Mouse (Mus musculus) liver, embryonic 15.5 days (tissue): ENCODE data around the gene Mmp23. TPM values are rescaled to one million over a fixed set of nuclear protein-coding genes. Genes with fewer than 3 reads are reported as not detected.

Source experiments
- polyA plus RNA-seq: library from polyadenylated mRNA; unstranded; fragments of >200 nt; fragmentation: Nextera tagmentation; extraction: Ambion mirVana; gene quantifications from 2 replicates; pipeline ENCODE4 v1.2.1, GENCODE M21; 2015

The Mmp23 gene
- polyA plus RNA-seq, 1 experiment from 2014 or later: 4.9 TPM

Other genes starting within 250 kb of the Mmp23 start
- 0.07 and 0.14 TPM in 2 replicates for gene Cfap74, start 244.2 kb downstream of the Mmp23 start, polyA plus RNA-seq
- gene Tmem52, start 184.3 kb downstream of the Mmp23 start, polyA plus RNA-seq: 0.50 TPM in 1 of 2 replicates, not detected in the other
- 100 and 106 TPM in 2 replicates for gene Gnb1, start 162.0 kb downstream of the Mmp23 start, polyA plus RNA-seq
- gene Nadk, start 91.0 kb downstream of the Mmp23 start, polyA plus RNA-seq: 46.9 and 51.4 TPM in 2 replicates
- gene Slc35e2, start 52.0 kb downstream of the Mmp23 start, polyA plus RNA-seq: 5.4 and 5.9 TPM in 2 replicates
- 18.6 and 19.9 TPM in 2 replicates for gene Cdk11b, start 28.5 kb downstream of the Mmp23 start, polyA plus RNA-seq
- not detected in 2 replicates for gene Gm10563, start 8.0 kb downstream of the Mmp23 start, polyA plus RNA-seq
- 3.8 and 5.2 TPM in 2 replicates for gene Mib2, start 15.8 kb upstream of the Mmp23 start, polyA plus RNA-seq
- gene Fndc10, start 41.0 kb upstream of the Mmp23 start, polyA plus RNA-seq: 0.24 and 0.48 TPM in 2 replicates
- gene Ssu72, start 51.4 kb upstream of the Mmp23 start, polyA plus RNA-seq: 52.0 and 52.4 TPM in 2 replicates
- 0.08 and 0.10 TPM in 2 replicates for gene Tmem240, start 81.4 kb upstream of the Mmp23 start, polyA plus RNA-seq
- gene Atad3a, start 107.7 kb upstream of the Mmp23 start, polyA plus RNA-seq: 47.9 and 56.5 TPM in 2 replicates
- gene Vwa1, start 121.3 kb upstream of the Mmp23 start, polyA plus RNA-seq: 0.33 and 0.54 TPM in 2 replicates
- 0.13 and 0.22 TPM in 2 replicates for gene Tmem88b, start 132.5 kb upstream of the Mmp23 start, polyA plus RNA-seq
- gene Ankrd65, start 137.1 kb upstream of the Mmp23 start, polyA plus RNA-seq: 0.07 TPM in 1 of 2 replicates, not detected in the other
- gene Mrpl20, start 149.5 kb upstream of the Mmp23 start, polyA plus RNA-seq: 135 and 141 TPM in 2 replicates
- 65.6 and 77.1 TPM in 2 replicates for gene Ccnl2, start 159.1 kb upstream of the Mmp23 start, polyA plus RNA-seq
- gene Aurkaip1, start 177.9 kb upstream of the Mmp23 start, polyA plus RNA-seq: 94.0 and 108 TPM in 2 replicates
- 7.7 and 9.9 TPM in 2 replicates for gene Mxra8, start 186.3 kb upstream of the Mmp23 start, polyA plus RNA-seq
- gene Dvl1, start 194.0 kb upstream of the Mmp23 start, polyA plus RNA-seq: 5.0 and 6.9 TPM in 2 replicates
- gene Tas1r3, start 210.0 kb upstream of the Mmp23 start, polyA plus RNA-seq: 0.08 and 0.15 TPM in 2 replicates
- gene Cptp, start 216.1 kb upstream of the Mmp23 start, polyA plus RNA-seq: 7.5 and 8.9 TPM in 2 replicates
- gene Ints11, start 216.2 kb upstream of the Mmp23 start, polyA plus RNA-seq: 34.3 and 37.6 TPM in 2 replicates
- 14.3 and 15.6 TPM in 2 replicates for gene Pusl1, start 238.4 kb upstream of the Mmp23 start, polyA plus RNA-seq
- gene Acap3, start 238.4 kb upstream of the Mmp23 start, polyA plus RNA-seq: 6.5 and 8.5 TPM in 2 replicates